8 mouse cellular contexts compared by ENCODE assay signal in the genomic region with DNA sequence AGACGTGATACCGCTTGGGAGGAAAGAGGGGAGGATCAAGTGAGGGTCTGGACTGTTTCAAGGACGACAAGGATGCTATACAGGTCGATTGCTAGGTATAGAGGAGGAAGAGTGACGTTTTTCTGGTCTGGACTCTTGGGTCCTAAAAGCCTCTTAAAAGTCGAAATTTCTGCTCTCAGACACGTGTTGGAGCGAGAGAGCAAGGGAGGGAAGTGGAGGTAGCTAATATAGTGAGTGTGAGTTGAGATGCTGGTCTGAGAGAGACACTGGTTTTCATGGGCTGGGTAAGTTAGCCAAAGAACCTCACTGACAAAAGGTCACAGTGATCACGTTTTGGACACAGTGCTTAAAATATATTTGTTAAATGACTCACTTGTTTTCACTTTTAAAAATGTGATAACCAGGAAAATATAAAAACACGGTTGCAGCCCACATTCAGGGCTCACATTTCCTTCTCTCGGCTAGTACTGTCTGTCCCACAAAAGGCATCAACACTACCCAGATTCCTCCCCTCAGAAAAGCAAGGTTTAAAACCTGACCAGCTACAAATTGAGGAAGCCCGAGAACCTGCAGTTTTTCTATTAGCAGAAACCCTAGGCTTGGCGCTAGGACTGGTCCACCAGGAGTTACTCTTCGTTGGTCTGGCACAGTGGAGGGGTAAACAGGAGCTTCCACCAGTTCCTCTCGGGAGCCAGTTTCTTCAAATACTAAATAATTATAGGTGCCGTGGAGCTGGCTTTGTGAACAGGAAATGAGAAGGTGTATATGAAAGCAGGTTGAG. TPM values are rescaled to one million over a fixed set of nuclear protein-coding genes. Genes with fewer than 3 reads are reported as not detected.
A peak's percentile ranks its signal among the peaks of the same experiment; 100 is the strongest.
DNase-seq lines count a peak whose midpoint lies in the region; ATAC-seq and TF ChIP-seq lines count a peak whose summit lies in the region.

No protein-coding gene starts in this region.

- peak overlapping the region; percentile 76 for H3K4me3 ChIP-seq in left cerebral cortex, adult 2 months
- H3K4me3 ChIP-seq in embryonic facial prominence, embryonic 13.5 days, result peak overlapping the region; percentile 71
- peak overlapping the region; percentile 61 for H3K4me3 ChIP-seq in limb, embryonic 10.5 days

- H3K4me2 ChIP-seq in embryonic facial prominence, embryonic 13.5 days, result peak overlapping the region; percentile 86

- TF ChIP-seq CTCF in left cerebral cortex, adult 2 months (IDR thresholded peaks at IDR 0.05), result no peak

- H3K27me3 ChIP-seq in embryonic facial prominence, embryonic 13.5 days, result no peaks in the 10 kb centered on the region
- H3K27me3 ChIP-seq in limb, embryonic 10.5 days (ENCODE audit: low read depth, poor library complexity, severe bottlenecking), result peaks cover 13% of the 10 kb centered on the region; the same call in 1 of the 2 replicates

- H3K9me3 ChIP-seq in embryonic facial prominence, embryonic 13.5 days, result no peaks in the 10 kb centered on the region
- no peaks in the 10 kb centered on the region for H3K9me3 ChIP-seq in limb, embryonic 10.5 days (replicated peaks)

- intact Hi-C loops in left cerebral cortex, adult 2 months (cut with DNase I), result loop anchor here (2.0 to 10.0 kb wide), 3 partner anchors 52 to 266 kb away; a partner anchor contains a TSS
- intact Hi-C loops in left cerebral cortex, postnatal 25 days (cut with DNase I), result loop anchor here (1.0 to 2.0 kb wide), 3 partner anchors 18 to 76 kb away; a partner anchor contains a TSS

- H3K4me1 ChIP-seq in embryonic facial prominence, embryonic 13.5 days, result peaks cover 18% of the 10 kb centered on the region
- peaks cover 22% of the 10 kb centered on the region for H3K4me1 ChIP-seq in limb, embryonic 10.5 days

- H3K36me3 ChIP-seq in embryonic facial prominence, embryonic 13.5 days, result peaks cover 9% of the 10 kb centered on the region
- H3K36me3 ChIP-seq in limb, embryonic 10.5 days, result 0 out of 2 replicates have a peak, but pooled peaks cover 4% of the 10 kb centered on the region

- WGBS in embryonic facial prominence, embryonic 13.5 days, result 34% methylated on average over 16 of the region's 16 CpGs
- 40% methylated on average over 16 of the region's 16 CpGs for WGBS in limb, embryonic 10.5 days

- no peak for DNase-seq in left cerebral cortex, adult 2 months (ENCODE audit: extremely low spot score in 1 of 2, low spot score in 2 of 2)
- DNase-seq in left cerebral cortex, adult 9 months (ENCODE audit: low spot score in 2 of 2), result no peak
- no peak for DNase-seq in limb, embryonic 10.5 days (ENCODE audit: low spot score)
- DNase-seq in cerebellum, postnatal 25 days, result no peak
- no peak for DNase-seq in left cerebral cortex, postnatal 25 days (ENCODE audit: low spot score in 2 of 2)
- no peak for DNase-seq in gastrocnemius, postnatal 10 days

- peak overlapping the region; percentile 94 for H3K27ac ChIP-seq in left cerebral cortex, adult 2 months
- no peak overlapping the region for H3K27ac ChIP-seq in embryonic facial prominence, embryonic 13.5 days
- H3K27ac ChIP-seq in limb, embryonic 10.5 days, result no peak overlapping the region

- peak overlapping the region; percentile 82 for H3K9ac ChIP-seq in embryonic facial prominence, embryonic 13.5 days

- ATAC-seq in embryonic facial prominence, embryonic 13.5 days (ENCODE audit: insufficient number of reproducible peaks, insufficient read depth, low FRiP score, low TSS enrichment, low read depth), result no peak
- ATAC-seq in neutrophil, adult 5-6 weeks (ENCODE audit: extremely low read depth, insufficient number of reproducible peaks, low FRiP score, poor library complexity, severe bottlenecking), result 0 out of 2 replicates have a peak, but pooled peaks have one; percentile 4

RNA-seq across cellular contexts. Expression of a gene that starts 0.9 kb away (rescaled TPM):
- total RNA-seq in left cerebral cortex, adult 2 months (2021), result 100 to 1,000 TPM; 768 to 774 TPM
- polyA plus RNA-seq in embryonic facial prominence, embryonic 13.5 days (2015; fragmentation: Nextera tagmentation; extraction: Ambion mirVana), result 133 and 136 TPM in 2 replicates
- 44.3 and 44.7 TPM in 2 replicates for polyA plus RNA-seq in limb, embryonic 10.5 days (2016; fragmentation: Nextera tagmentation; extraction: Ambion mirVana)
- total RNA-seq in neutrophil, adult 5-6 weeks (2017), result 16.5 and 17.7 TPM in 2 replicates
- total RNA-seq in left cerebral cortex, postnatal 25 days (2021), result 1,000 to 10,000 TPM; 1,056 to 1,125 TPM
- 10 to 100 TPM; 44.4 to 49.4 TPM for total RNA-seq in gastrocnemius, postnatal 10 days (2021)

RNA-seq across cellular contexts. Expression of a gene that starts 41.3 kb away (rescaled TPM):
- 10 to 100 TPM; 41.8 to 45.8 TPM for total RNA-seq in left cerebral cortex, adult 2 months (2021)
- polyA plus RNA-seq in embryonic facial prominence, embryonic 13.5 days (2015; fragmentation: Nextera tagmentation; extraction: Ambion mirVana), result 50.8 and 53.9 TPM in 2 replicates
- polyA plus RNA-seq in limb, embryonic 10.5 days (2016; fragmentation: Nextera tagmentation; extraction: Ambion mirVana), result 30.6 and 33.6 TPM in 2 replicates
- 7.1 and 14.1 TPM in 2 replicates for total RNA-seq in neutrophil, adult 5-6 weeks (2017)
- total RNA-seq in left cerebral cortex, postnatal 25 days (2021), result 10 to 100 TPM; 39.4 to 45.2 TPM
- 10 to 100 TPM; 21.3 to 26.5 TPM for total RNA-seq in gastrocnemius, postnatal 10 days (2021)

RNA-seq across cellular contexts. Expression of a gene that starts 51.6 kb away (rescaled TPM):
- 100 to 1,000 TPM; 153 to 177 TPM for total RNA-seq in left cerebral cortex, adult 2 months (2021)
- 45.6 and 46.3 TPM in 2 replicates for polyA plus RNA-seq in embryonic facial prominence, embryonic 13.5 days (2015; fragmentation: Nextera tagmentation; extraction: Ambion mirVana)
- polyA plus RNA-seq in limb, embryonic 10.5 days (2016; fragmentation: Nextera tagmentation; extraction: Ambion mirVana), result 11.7 and 15.6 TPM in 2 replicates
- total RNA-seq in neutrophil, adult 5-6 weeks (2017), result 3.8 and 6.5 TPM in 2 replicates
- total RNA-seq in left cerebral cortex, postnatal 25 days (2021), result 100 to 1,000 TPM; 207 to 213 TPM
- total RNA-seq in gastrocnemius, postnatal 10 days (2021), result 10 to 100 TPM; 17.1 to 20.5 TPM

Comparison
In these comparisons a context has a peak if more than half of its experiments do, and no peak if none do; other contexts are left out.
1. RNA of a gene that starts 0.9 kb away (total RNA-seq): 1,056 to 1,125 TPM in left cerebral cortex, postnatal 25 days and 768 to 774 TPM in left cerebral cortex, adult 2 months; 44.4 to 49.4 TPM in gastrocnemius, postnatal 10 days and 16.5 to 17.7 TPM in neutrophil, adult 5-6 weeks; every median in the first group is over 10 times any median in the second.
2. RNA of a gene that starts 51.6 kb away (total RNA-seq): 207 to 213 TPM in left cerebral cortex, postnatal 25 days and 153 to 177 TPM in left cerebral cortex, adult 2 months; 17.1 to 20.5 TPM in gastrocnemius, postnatal 10 days and 3.8 to 6.5 TPM in neutrophil, adult 5-6 weeks; every median in the first group is over 4 times any median in the second.
3. Peak in every context shown above with its lines, with median percentiles within 50 percentile points of each other: H3K4me3 ChIP-seq.